Mouse (Mus musculus): ENCODE data around the gene Iqsec3. TPM values are rescaled to one million over a fixed set of nuclear protein-coding genes. Genes with fewer than 3 reads are reported as not detected.

Gene Iqsec3
- polyA plus RNA-seq, 1 experiment: not detected

- no peak overlapping the region for H3K4me3 ChIP-seq (ENCODE audit: insufficient read depth, low read length)
- TF ChIP-seq CTCF (IDR thresholded peaks at IDR 0.05; ENCODE audit: low read depth, low read length) (no peak), POLR2A (IDR thresholded peaks at IDR 0.05; ENCODE audit: borderline replicate concordance, low read depth, low read length) (no peak)
- H3K4me1 ChIP-seq (ENCODE audit: control insufficient read depth, insufficient read depth, low read length): no peaks in the 10 kb centered on the region
- H3K27ac ChIP-seq (ENCODE audit: insufficient read depth, low read depth, low read length): no peak overlapping the region
Measured at GRCm38 (mm10) chr6:121501044-121501638, 27.7 kb upstream of the Iqsec3 start.

- H3K4me3 ChIP-seq (ENCODE audit: insufficient read depth, low read length): no peak overlapping the region
- TF ChIP-seq POLR2A (IDR thresholded peaks at IDR 0.05; ENCODE audit: borderline replicate concordance, low read depth, low read length): no peak
- TF ChIP-seq CTCF (IDR thresholded peaks at IDR 0.05; ENCODE audit: low read depth, low read length): no peak
- no peaks in the 10 kb centered on the region for H3K4me1 ChIP-seq (ENCODE audit: control insufficient read depth, insufficient read depth, low read length)
- no peak overlapping the region for H3K27ac ChIP-seq (ENCODE audit: insufficient read depth, low read depth, low read length)
Measured at GRCm38 (mm10) chr6:121499856-121500255, 26.4 kb upstream of the Iqsec3 start.

DNA sequence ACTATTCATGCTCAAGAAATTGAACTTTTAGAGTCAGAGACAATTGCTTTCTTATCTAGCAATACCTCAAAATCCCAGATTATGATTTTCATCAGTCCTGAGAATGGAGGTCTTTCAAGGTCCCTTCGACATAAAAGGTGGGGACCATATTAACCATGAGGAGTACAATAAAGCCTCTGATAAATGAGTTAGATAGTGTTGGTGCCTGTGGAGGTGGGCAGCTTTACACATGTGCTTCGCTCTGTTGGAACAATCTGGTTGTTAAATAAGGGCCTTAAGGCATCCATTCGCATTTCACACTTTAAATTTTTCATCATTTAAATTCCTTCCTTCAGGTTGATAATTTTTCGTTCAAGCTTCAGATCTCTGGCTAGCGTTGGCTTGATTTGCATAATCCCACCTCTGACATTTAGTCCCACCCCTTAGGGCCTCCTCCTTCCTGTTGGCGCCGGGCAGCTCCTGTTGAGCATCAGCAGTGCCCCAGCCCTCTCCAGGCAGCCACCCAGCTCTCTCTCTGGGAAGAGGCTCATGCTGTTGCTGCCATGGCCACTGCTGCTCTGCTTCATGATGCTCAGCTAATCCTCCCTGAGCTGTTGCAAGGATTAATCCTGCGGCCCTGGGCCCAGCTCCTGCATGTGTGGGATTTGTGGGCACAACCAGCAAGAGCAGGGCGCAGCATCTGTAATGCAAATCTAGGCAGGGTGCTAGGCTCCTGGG, 25.5 kb upstream of the Iqsec3 start:
- Histone ChIP-seq H3K4me3 (ENCODE audit: insufficient read depth, low read length) (no peak overlapping the region), H3K27ac (ENCODE audit: insufficient read depth, low read depth, low read length) (no peak overlapping the region), H3K4me1 (ENCODE audit: control insufficient read depth, insufficient read depth, low read length) (no peaks in the 10 kb centered on the region)
- TF ChIP-seq CTCF (IDR thresholded peaks at IDR 0.05; ENCODE audit: low read depth, low read length) (no peak), POLR2A (IDR thresholded peaks at IDR 0.05; ENCODE audit: borderline replicate concordance, low read depth, low read length) (no peak)

DNA sequence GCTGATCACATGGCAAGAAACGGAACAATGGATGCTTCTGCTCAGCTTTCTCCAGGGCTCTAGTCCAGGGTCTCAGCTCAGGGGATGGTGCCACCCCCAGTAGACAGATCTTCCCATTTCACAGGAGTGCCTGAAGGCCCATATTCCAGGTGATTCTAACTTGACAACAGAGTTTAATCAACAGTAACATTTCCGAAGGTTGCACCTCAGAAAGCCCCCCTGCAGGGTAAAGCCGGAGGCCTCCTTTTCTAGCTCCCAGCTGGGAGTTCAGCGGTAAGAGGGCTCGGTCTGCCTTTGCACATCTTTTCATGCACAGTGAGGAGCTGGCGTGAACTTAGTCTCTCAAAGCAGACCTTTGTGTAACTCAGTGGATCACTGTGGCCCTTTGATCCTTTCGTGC, 22.1 kb upstream of the Iqsec3 start:
- Histone ChIP-seq H3K4me3 (ENCODE audit: insufficient read depth, low read length) (no peak overlapping the region), H3K27ac (ENCODE audit: insufficient read depth, low read depth, low read length) (no peak overlapping the region), H3K4me1 (ENCODE audit: control insufficient read depth, insufficient read depth, low read length) (no peaks in the 10 kb centered on the region)
- TF ChIP-seq POLR2A (IDR thresholded peaks at IDR 0.05; ENCODE audit: borderline replicate concordance, low read depth, low read length) (no peak), CTCF (IDR thresholded peaks at IDR 0.05; ENCODE audit: low read depth, low read length) (no peak)

DNA sequence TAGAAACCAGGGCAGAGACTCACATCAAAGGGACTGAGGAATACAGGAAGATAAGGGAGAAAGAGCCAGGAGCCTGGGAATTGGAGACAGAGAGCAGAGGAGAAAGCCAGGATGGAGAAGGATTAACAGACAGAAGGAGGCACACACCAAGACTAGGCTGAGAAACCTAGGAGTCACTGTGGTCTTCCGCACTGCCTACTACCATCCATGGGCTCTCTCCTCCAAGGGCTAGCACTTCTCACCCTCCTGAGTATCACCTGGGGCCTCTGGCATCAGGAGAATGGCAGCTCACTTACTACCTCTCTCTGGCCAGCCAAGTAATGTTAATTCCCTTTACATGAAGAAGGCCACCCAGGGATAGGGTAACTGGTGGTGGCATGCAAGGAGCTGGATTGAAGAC, 21.5 kb upstream of the Iqsec3 start:
- Histone ChIP-seq H3K27ac (ENCODE audit: insufficient read depth, low read depth, low read length) (no peak overlapping the region), H3K4me1 (ENCODE audit: control insufficient read depth, insufficient read depth, low read length) (no peaks in the 10 kb centered on the region), H3K4me3 (ENCODE audit: insufficient read depth, low read length) (no peak overlapping the region)
- TF ChIP-seq POLR2A (IDR thresholded peaks at IDR 0.05; ENCODE audit: borderline replicate concordance, low read depth, low read length): no peak
- no peak for TF ChIP-seq CTCF (IDR thresholded peaks at IDR 0.05; ENCODE audit: low read depth, low read length)

DNA sequence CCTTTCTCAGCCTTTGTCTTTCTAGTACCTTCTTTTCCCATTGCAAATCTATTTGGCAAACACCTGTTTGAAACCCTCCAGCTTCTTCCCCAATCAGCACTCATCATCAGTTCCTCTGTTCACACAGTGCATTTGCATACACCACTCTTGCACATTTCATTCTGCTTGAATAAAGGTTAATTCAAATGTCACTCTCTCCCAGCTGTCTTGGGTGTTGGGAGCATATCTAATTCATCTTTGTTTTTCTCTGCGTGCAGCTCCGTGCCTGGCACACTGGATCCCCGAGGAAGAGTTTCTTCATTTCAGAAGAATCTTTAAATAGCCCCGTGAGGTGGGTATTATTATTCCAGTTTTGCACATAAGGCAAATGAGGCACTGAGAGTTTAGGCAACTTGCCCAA, 20.8 kb upstream of the Iqsec3 start:
- H3K4me1 ChIP-seq (ENCODE audit: control insufficient read depth, insufficient read depth, low read length): no peaks in the 10 kb centered on the region
- no peak for TF ChIP-seq POLR2A (IDR thresholded peaks at IDR 0.05; ENCODE audit: borderline replicate concordance, low read depth, low read length)
- no peak for TF ChIP-seq CTCF (IDR thresholded peaks at IDR 0.05; ENCODE audit: low read depth, low read length)
- no peak overlapping the region for H3K4me3 ChIP-seq (ENCODE audit: insufficient read depth, low read length)
- no peak overlapping the region for H3K27ac ChIP-seq (ENCODE audit: insufficient read depth, low read depth, low read length)

DNA sequence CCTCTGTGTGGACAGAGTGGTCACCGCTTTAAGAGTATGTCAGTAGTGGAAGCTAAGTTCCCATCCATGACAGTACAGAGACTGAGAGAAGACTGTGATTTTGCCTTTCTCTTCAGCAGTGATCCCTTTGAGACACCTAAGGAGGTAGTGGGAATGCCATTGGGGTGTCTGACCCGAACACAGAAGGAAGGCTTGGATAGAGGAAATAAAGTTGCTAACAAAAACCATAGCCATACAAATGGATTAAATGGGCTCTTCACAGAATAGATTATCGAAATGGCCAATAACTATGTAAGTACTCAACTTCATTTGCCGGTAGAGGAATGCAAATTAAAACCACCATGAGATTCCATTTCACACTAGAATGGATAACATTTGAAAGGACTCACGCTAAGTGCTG, 17.9 kb upstream of the Iqsec3 start:
- Histone ChIP-seq H3K4me1 (ENCODE audit: control insufficient read depth, insufficient read depth, low read length) (no peaks in the 10 kb centered on the region), H3K27ac (ENCODE audit: insufficient read depth, low read depth, low read length) (no peak overlapping the region), H3K4me3 (ENCODE audit: insufficient read depth, low read length) (no peak overlapping the region)
- TF ChIP-seq CTCF (IDR thresholded peaks at IDR 0.05; ENCODE audit: low read depth, low read length) (no peak), POLR2A (IDR thresholded peaks at IDR 0.05; ENCODE audit: borderline replicate concordance, low read depth, low read length) (no peak)

- H3K4me3 ChIP-seq (ENCODE audit: insufficient read depth, low read length): no peak overlapping the region
- TF ChIP-seq CTCF (IDR thresholded peaks at IDR 0.05; ENCODE audit: low read depth, low read length) (no peak), POLR2A (IDR thresholded peaks at IDR 0.05; ENCODE audit: borderline replicate concordance, low read depth, low read length) (no peak)
- no peaks in the 10 kb centered on the region for H3K4me1 ChIP-seq (ENCODE audit: control insufficient read depth, insufficient read depth, low read length)
Measured at GRCm38 (mm10) chr6:121472273-121472672, 1.2 kb downstream of the Iqsec3 start.

DNA sequence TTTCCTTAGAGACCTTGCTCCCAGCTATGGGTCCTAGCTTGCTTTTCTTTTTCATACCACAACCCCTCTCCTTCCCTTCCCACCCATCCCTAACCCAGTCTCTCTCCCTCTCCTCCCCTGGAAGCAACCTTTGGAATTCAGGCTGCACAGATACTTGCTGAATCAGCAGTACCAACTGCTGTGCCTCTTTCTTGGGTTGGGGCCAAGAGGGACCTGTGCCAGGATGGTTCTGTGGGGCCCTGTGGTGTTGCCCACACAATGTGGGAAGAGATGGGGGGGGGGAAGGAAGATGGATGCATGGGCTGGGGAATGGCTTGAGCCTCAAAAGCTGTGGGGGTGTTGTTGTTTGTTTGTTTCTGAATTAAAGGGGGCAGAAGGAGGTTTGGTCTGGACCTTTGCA, 5.2 kb downstream of the Iqsec3 start:
- Histone ChIP-seq H3K4me3 (ENCODE audit: insufficient read depth, low read length) (no peak overlapping the region), H3K4me1 (ENCODE audit: control insufficient read depth, insufficient read depth, low read length) (no peaks in the 10 kb centered on the region), H3K27ac (ENCODE audit: insufficient read depth, low read depth, low read length) (no peak overlapping the region)
- no peak for TF ChIP-seq POLR2A (IDR thresholded peaks at IDR 0.05; ENCODE audit: borderline replicate concordance, low read depth, low read length)
- TF ChIP-seq CTCF (IDR thresholded peaks at IDR 0.05; ENCODE audit: low read depth, low read length): no peak

More at GRCm38 (mm10) chr6:121472273-121472672, 1.2 kb downstream of the Iqsec3 start:
- H3K27ac ChIP-seq (ENCODE audit: insufficient read depth, low read depth, low read length): no peak overlapping the region

DNA sequence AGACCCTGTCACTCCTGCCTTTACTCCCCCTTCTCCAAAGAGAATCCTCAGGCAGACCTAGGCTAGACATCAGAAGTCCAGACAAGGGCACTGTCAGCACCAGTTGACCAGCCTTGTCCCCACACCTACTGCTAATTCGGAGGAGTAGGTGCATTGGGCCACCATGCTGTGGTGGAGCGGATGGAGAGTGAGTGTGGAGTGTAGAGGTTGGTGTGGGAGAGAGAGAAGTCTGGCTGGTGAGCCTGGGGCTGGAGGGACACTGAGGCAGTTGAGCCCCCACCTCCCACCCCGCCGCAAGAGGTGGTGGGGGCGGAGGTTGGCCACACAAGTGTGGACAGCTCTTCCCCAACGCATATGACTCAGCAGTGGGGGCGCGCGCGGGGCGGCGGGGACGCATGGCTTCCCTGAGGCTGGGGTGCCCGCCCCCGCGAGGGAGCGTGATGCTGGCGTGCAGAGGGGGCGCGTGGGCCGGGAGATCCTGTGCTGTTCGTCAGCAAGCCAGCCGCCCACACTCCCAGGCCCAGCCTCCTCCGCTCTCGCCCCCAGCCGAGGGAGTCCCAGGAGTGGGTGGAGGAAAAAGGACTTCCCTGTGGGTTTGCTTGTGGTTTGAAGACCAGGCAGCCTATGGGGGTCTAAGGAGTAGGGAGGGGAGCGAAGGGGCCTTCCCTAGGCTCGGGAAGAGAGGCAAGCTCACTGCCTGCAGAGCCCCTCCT, 10.7 kb downstream of the Iqsec3 start:
- H3K4me3 ChIP-seq (ENCODE audit: insufficient read depth, low read length): no peak overlapping the region
- H3K4me1 ChIP-seq (ENCODE audit: control insufficient read depth, insufficient read depth, low read length): no peaks in the 10 kb centered on the region
- TF ChIP-seq POLR2A (IDR thresholded peaks at IDR 0.05; ENCODE audit: borderline replicate concordance, low read depth, low read length) (no peak), CTCF (IDR thresholded peaks at IDR 0.05; ENCODE audit: low read depth, low read length) (no peak)
- H3K27ac ChIP-seq (ENCODE audit: insufficient read depth, low read depth, low read length): no peak overlapping the region
